Mouse (Mus musculus): ENCODE data around the gene Calml4.
"Not testable (repeated sequence)": the region's sequence is repeated elsewhere in the genome, so short reads cannot be mapped to it uniquely, and the experiment has no call there.

DNA sequence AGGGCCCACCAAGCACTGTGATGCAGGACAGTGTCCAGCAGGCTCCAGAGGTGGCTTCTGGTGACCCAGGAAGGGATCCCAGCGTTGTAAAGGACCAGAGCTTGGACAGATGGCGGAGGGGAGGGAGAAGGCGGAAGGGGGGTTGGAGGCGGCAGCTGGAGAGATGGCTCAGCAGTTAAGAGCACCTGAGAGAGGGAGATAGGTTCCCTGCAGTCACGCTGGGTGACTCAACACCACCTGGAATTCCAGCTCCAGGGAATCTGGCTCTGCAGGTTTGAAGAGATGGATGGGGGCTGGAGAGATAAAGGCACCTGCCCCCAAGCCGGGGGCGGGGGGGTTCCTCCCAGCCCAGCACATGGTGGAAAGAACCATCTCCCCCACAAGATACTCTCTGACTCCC, 2.2 kb downstream of the Calml4 start:
- TF ChIP-seq CTCF, EP300 (IDR thresholded peaks at IDR 0.05; ENCODE audit: low read depth): not testable (repeated sequence)
